Mouse (Mus musculus) E14TG2a.4 (cell line): ENCODE results near the gene Orc5.
"Not testable (repeated sequence)": the region's sequence is repeated elsewhere in the genome, so short reads cannot be mapped to it uniquely, and the experiment has no call there.

Source experiments
- H3K27me3 ChIP-seq: 2 replicates; pipeline ENCODE4 v1.6.1; 2014; ENCODE audit warnings: low read length, control low read depth; ENCODE audit not compliant: insufficient read depth
- H3K36me3 ChIP-seq: 2 replicates; pipeline ENCODE4 v1.6.1; 2014; ENCODE audit warnings: low read length, control low read depth; ENCODE audit not compliant: insufficient read depth
- H3K4me1 ChIP-seq: replicated peaks from 2 replicates; pipeline ENCODE4 v1.6.1; 2014; ENCODE audit warnings: low read depth, low read length, control low read depth
- H3K4me3 ChIP-seq: replicated peaks from 2 replicates; pipeline ENCODE4 v1.5.1; 2014; ENCODE audit warnings: mild to moderate bottlenecking, low read length
- H3K9me3 ChIP-seq: 2 replicates; pipeline ENCODE4 v1.6.1; 2014; ENCODE audit warnings: low read length, control low read depth
- CTCF ChIP-seq: conservative IDR thresholded peaks from 2 replicates; pipeline ENCODE4 v1.5.1; 2014; ENCODE audit warnings: low read length
- NANOG ChIP-seq: IDR thresholded peaks from 2 replicates; pipeline ENCODE4 v1.6.1; 2014; ENCODE audit warnings: borderline replicate concordance, low read length, mixed read lengths
- POU5F1 ChIP-seq: IDR thresholded peaks from 2 replicates; pipeline ENCODE4 v1.6.1; 2014; ENCODE audit warnings: low read length, borderline replicate concordance

Gene Orc5

GRCm38 (mm10) chr5:22511824-22512223, 38.4 kb downstream of the Orc5 start:
- H3K4me1 ChIP-seq: no peaks in the 10 kb centered on the region
- peaks cover 55% of the 10 kb centered on the region for H3K36me3 ChIP-seq
- no peaks in the 10 kb centered on the region for H3K9me3 ChIP-seq
- TF ChIP-seq NANOG (no peak), POU5F1 (no peak), CTCF (no peak)
- no peak overlapping the region for H3K4me3 ChIP-seq
- no peaks in the 10 kb centered on the region for H3K27me3 ChIP-seq

- Histone ChIP-seq H3K4me3 (no peak overlapping the region), H3K4me1 (no peaks in the 10 kb centered on the region)
- TF ChIP-seq CTCF: no peak
- no peak for TF ChIP-seq POU5F1
- no peak for TF ChIP-seq NANOG
Measured at GRCm38 (mm10) chr5:22508560-22508959, 41.7 kb downstream of the Orc5 start.

GRCm38 (mm10) chr5:22499437-22499836, 50.8 kb downstream of the Orc5 start:
- peaks cover 53% of the 10 kb centered on the region for H3K36me3 ChIP-seq
- H3K4me1 ChIP-seq: no peaks in the 10 kb centered on the region
- no peaks in the 10 kb centered on the region for H3K27me3 ChIP-seq
- no peak overlapping the region for H3K4me3 ChIP-seq
- TF ChIP-seq CTCF (no peak), POU5F1 (no peak), NANOG (no peak)
- H3K9me3 ChIP-seq: no peaks in the 10 kb centered on the region

More at GRCm38 (mm10) chr5:22508560-22508959, 41.7 kb downstream of the Orc5 start:
- Histone ChIP-seq H3K36me3 (peaks cover 55% of the 10 kb centered on the region), H3K27me3 (no peaks in the 10 kb centered on the region), H3K9me3 (no peaks in the 10 kb centered on the region)

GRCm38 (mm10) chr5:22491088-22491487, 59.1 kb downstream of the Orc5 start:
- TF ChIP-seq NANOG: no peak
- TF ChIP-seq CTCF: no peak
- no peak for TF ChIP-seq POU5F1
- peaks cover 28% of the 10 kb centered on the region for H3K4me1 ChIP-seq
- H3K9me3 ChIP-seq: no peaks in the 10 kb centered on the region
- H3K36me3 ChIP-seq: peaks cover 48% of the 10 kb centered on the region
- H3K27me3 ChIP-seq: no peaks in the 10 kb centered on the region
- no peak overlapping the region for H3K4me3 ChIP-seq

GRCm38 (mm10) chr5:22489091-22489490, 61.1 kb downstream of the Orc5 start:
- H3K9me3 ChIP-seq: no peaks in the 10 kb centered on the region
- no peak overlapping the region for H3K4me3 ChIP-seq
- peaks cover 68% of the 10 kb centered on the region for H3K36me3 ChIP-seq
- peaks cover 42% of the 10 kb centered on the region for H3K4me1 ChIP-seq
- no peak for TF ChIP-seq POU5F1
- TF ChIP-seq CTCF: peak; percentile 60
- no peak for TF ChIP-seq NANOG
- H3K27me3 ChIP-seq: no peaks in the 10 kb centered on the region

GRCm38 (mm10) chr5:22486601-22487206, 63.5 kb downstream of the Orc5 start:
- H3K27me3 ChIP-seq: no peaks in the 10 kb centered on the region
- no peak overlapping the region for H3K4me3 ChIP-seq
- TF ChIP-seq NANOG (no peak), CTCF (no peak), POU5F1 (no peak)
- peaks cover 42% of the 10 kb centered on the region for H3K4me1 ChIP-seq
- peaks cover 79% of the 10 kb centered on the region for H3K36me3 ChIP-seq
- H3K9me3 ChIP-seq: no peaks in the 10 kb centered on the region

GRCm38 (mm10) chr5:22485764-22486163, 64.5 kb downstream of the Orc5 start:
- Histone ChIP-seq H3K4me3 (no peak overlapping the region), H3K4me1 (peaks cover 39% of the 10 kb centered on the region), H3K36me3 (peaks cover 70% of the 10 kb centered on the region), H3K27me3 (no peaks in the 10 kb centered on the region), H3K9me3 (no peaks in the 10 kb centered on the region)
- TF ChIP-seq POU5F1 (no peak), NANOG (no peak), CTCF (no peak)

- TF ChIP-seq NANOG: no peak
- no peaks in the 10 kb centered on the region for H3K27me3 ChIP-seq
- H3K4me3 ChIP-seq: no peak overlapping the region
Measured at GRCm38 (mm10) chr5:22482567-22482966, 67.7 kb downstream of the Orc5 start.

GRCm38 (mm10) chr5:22472445-22472844, 77.8 kb downstream of the Orc5 start:
- not testable (repeated sequence) for H3K4me1 ChIP-seq, H3K4me3 ChIP-seq, H3K27me3 ChIP-seq, H3K9me3 ChIP-seq, H3K36me3 ChIP-seq

More at GRCm38 (mm10) chr5:22482567-22482966, 67.7 kb downstream of the Orc5 start:
- peaks cover 48% of the 10 kb centered on the region for H3K36me3 ChIP-seq
- H3K4me1 ChIP-seq: peaks cover 24% of the 10 kb centered on the region
- H3K9me3 ChIP-seq: no peaks in the 10 kb centered on the region
